ENCODE assay signal across 21 mouse cellular contexts in genomic region chr15:65532241-65532640, GRCm38 (mm10).
DNase-seq lines count a peak whose midpoint lies in the region; ATAC-seq and TF ChIP-seq lines count a peak whose summit lies in the region.
"Had no signal": no experiment of that assay in that cellular context is flagged by ENCODE, and none has a peak within 500 bp of the region (broad histone marks: within the 10 kb centered on the region; RNA-seq: fewer than 3 reads in every experiment).

No protein-coding gene starts in this region.

- no peak for TF ChIP-seq CTCF in lung, adult 2 months (IDR thresholded peaks at IDR 0.05; ENCODE audit: insufficient read depth, low read length)

- intact Hi-C loops in left cerebral cortex, postnatal 14 days (cut with DNase I): no loop called here

- H3K27ac ChIP-seq in hindbrain, embryonic 14.5 days: no peak overlapping the region
- H3K27ac ChIP-seq: embryonic facial prominence, embryonic 12.5 days; kidney, embryonic 15.5 days; midbrain, embryonic 10.5 days; neural tube, embryonic 15.5 days had no signal

- no peak overlapping the region for H3K4me3 ChIP-seq in hindbrain, embryonic 14.5 days (replicated peaks; ENCODE audit: low read length)
- no peak overlapping the region for H3K4me3 ChIP-seq in lung, adult 2 months (replicated peaks; ENCODE audit: extremely low read depth, low read depth, low read length)
- H3K4me3 ChIP-seq: embryonic facial prominence, embryonic 12.5 days; kidney, embryonic 15.5 days; midbrain, embryonic 10.5 days; neural tube, embryonic 15.5 days had no signal

- DNase-seq in brain, adult 2 months (ENCODE audit: low read depth, low spot score): peak; percentile 74
- peak; percentile 33 to 64 for DNase-seq in frontal cortex, adult 2 months (ENCODE audit: extremely low spot score in 1 of 2, low spot score in 1 of 2)
- peak; percentile 12 to 41 for DNase-seq in left cerebral cortex, postnatal 14 days (ENCODE audit: low spot score in 2 of 2)
- DNase-seq in right cerebral cortex, postnatal 25 days: peak; percentile 20
- DNase-seq in hindbrain, embryonic 14.5 days (ENCODE audit: low spot score): no peak
- no peak for DNase-seq in lung, adult 2 months
- no peak for DNase-seq in spleen, adult 18-20 months
- DNase-seq: adrenal gland, postnatal 10 days; cerebellum, adult 2 months; cerebellum, postnatal 25 days; gastrocnemius, postnatal 14 days; heart, adult 11 months; kidney, adult 11 months; kidney, postnatal 4 days; thymus, postnatal 14 days had no signal

- no peaks in the 10 kb centered on the region for H3K27me3 ChIP-seq in hindbrain, embryonic 14.5 days (ENCODE audit: control insufficient read depth, insufficient read depth, low read length)
- H3K27me3 ChIP-seq: embryonic facial prominence, embryonic 12.5 days; kidney, embryonic 15.5 days; neural tube, embryonic 15.5 days had no signal

- no peaks in the 10 kb centered on the region for H3K36me3 ChIP-seq in hindbrain, embryonic 14.5 days (replicated peaks; ENCODE audit: control insufficient read depth, insufficient read depth)
- H3K36me3 ChIP-seq: embryonic facial prominence, embryonic 12.5 days; kidney, embryonic 15.5 days; midbrain, embryonic 10.5 days; neural tube, embryonic 15.5 days had no signal

- H3K4me1 ChIP-seq in hindbrain, embryonic 14.5 days (replicated peaks; ENCODE audit: control insufficient read depth, insufficient read depth, low read length): no peaks in the 10 kb centered on the region
- no peaks in the 10 kb centered on the region for H3K4me1 ChIP-seq in lung, adult 2 months (ENCODE audit: control insufficient read depth, insufficient read depth, low read length)
- H3K4me1 ChIP-seq: embryonic facial prominence, embryonic 12.5 days; kidney, embryonic 15.5 days; midbrain, embryonic 10.5 days had no signal

- H3K4me2 ChIP-seq in hindbrain, embryonic 14.5 days (replicated peaks): no peak overlapping the region
- H3K4me2 ChIP-seq: embryonic facial prominence, embryonic 12.5 days; heart, embryonic 11.5 days; kidney, embryonic 15.5 days; neural tube, embryonic 15.5 days had no signal

- H3K9me3 ChIP-seq in hindbrain, embryonic 14.5 days (ENCODE audit: control insufficient read depth, low read length): no peaks in the 10 kb centered on the region
- H3K9me3 ChIP-seq: embryonic facial prominence, embryonic 12.5 days; kidney, embryonic 15.5 days; midbrain, embryonic 10.5 days; neural tube, embryonic 15.5 days had no signal

- H3K9ac ChIP-seq in hindbrain, embryonic 14.5 days: no peak overlapping the region
- H3K9ac ChIP-seq: embryonic facial prominence, embryonic 12.5 days; kidney, embryonic 15.5 days; neural tube, embryonic 15.5 days had no signal

- ATAC-seq in hindbrain, embryonic 14.5 days (ENCODE audit: low FRiP score): no peak
- ATAC-seq: lung, postnatal 0 days had no signal

- no peak for TF ChIP-seq POLR2A in lung, adult 2 months (IDR thresholded peaks at IDR 0.05; ENCODE audit: borderline replicate concordance, extremely low read depth, low read depth, low read length)

- WGBS in hindbrain, embryonic 14.5 days: 90% methylated on average over 2 of the region's 2 CpGs
- 69% methylated on average over 2 of the region's 2 CpGs for WGBS in lung, adult 2 months

Comparison
In these comparisons a context has a peak if more than half of its experiments do, and no peak if none do; other contexts are left out.
1. DNase-seq: peak in brain, adult 2 months (single experiment), frontal cortex, adult 2 months (2 of 2), left cerebral cortex, postnatal 14 days (2 of 2) and right cerebral cortex, postnatal 25 days (single experiment); none in hindbrain, embryonic 14.5 days (single experiment), lung, adult 2 months (single experiment) and spleen, adult 18-20 months (0 of 2).